Mouse (Mus musculus): ENCODE results near the gene Padi1.

Padi1 gene

GRCm38 (mm10) chr4:140784292-140784945 is 61.2 kb downstream of the Padi1 start:
- no peak for DNase-seq (ENCODE audit: low spot score in 2 of 2)

- no peak for DNase-seq (ENCODE audit: low spot score in 2 of 2)
These were observed 62.8 kb downstream of the Padi1 start for GRCm38 (mm10) chr4:140782821-140783220.

DNA sequence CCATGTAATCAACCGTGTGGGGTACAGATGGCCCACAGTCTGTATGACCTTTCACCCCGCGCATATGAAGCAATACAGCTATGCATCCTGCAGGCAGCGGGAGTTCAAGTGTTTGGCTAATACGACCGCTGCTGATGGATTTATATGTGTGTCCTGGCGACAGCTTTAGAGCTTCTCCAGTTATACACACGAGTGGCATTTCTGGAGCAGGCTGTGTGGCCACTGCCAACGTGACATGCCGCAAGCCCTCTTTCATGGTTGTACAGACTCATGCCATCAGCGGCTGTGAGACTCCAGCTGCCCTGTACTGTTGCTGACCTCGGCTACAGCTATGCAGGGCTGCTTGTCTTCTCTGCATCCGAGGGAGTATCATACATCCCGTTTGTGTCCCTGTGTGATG is 65.1 kb downstream of the Padi1 start:
- DNase-seq (ENCODE audit: low spot score in 2 of 2) = no peak

DNA sequence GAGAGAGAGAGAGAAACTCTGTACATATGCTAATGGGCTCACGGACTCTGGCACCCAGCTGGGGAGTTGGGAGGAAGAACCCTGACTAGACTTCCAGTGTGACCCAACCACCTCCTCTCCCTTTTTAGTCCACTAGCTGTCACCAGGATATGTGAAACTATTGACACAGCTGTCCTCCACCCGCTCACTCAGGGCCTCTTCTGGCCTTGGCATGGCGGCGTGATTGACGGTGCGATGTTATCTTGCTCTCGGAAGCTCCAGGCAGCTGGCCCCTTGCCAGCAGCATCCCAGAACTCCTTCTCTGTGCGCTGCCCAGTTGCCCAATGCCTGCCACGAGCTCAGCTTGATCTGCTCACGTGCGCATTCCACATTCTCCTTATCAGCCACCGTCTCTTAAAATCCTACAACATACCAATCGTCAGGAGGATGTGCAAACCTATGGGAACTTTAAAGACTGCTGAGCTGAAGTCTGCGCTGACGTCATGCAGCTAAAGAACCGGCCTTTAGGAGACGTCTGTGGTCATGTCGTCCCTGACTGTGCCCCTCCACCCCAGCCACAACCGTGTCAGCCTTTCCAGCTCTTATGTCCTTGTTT is 65.7 kb downstream of the Padi1 start:
- no peak for DNase-seq (ENCODE audit: low spot score in 2 of 2)

- DNase-seq (ENCODE audit: low spot score in 2 of 2) = no peak
These were observed 69.0 kb downstream of the Padi1 start for GRCm38 (mm10) chr4:140776623-140777022.

DNA sequence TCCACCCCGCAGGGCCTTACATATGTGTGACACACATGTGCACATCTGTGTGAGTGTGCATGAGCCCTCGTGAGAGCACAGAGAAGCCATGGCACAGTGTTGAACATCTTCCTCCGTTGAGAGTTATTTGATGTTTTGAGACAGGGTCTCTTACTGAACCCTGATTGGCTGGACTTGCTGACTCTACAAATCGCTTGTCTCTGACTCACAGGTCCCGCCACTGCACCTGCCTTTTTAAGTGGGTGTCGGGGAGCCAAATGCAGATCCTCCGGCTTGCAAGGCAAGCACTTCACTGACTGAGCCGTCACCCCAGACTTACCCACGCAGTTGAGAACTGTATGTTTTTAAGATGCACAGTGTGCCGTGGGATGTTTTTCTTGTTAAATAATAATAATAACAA is 69.7 kb downstream of the Padi1 start:
- DNase-seq (ENCODE audit: low spot score in 2 of 2) = no peak

DNA sequence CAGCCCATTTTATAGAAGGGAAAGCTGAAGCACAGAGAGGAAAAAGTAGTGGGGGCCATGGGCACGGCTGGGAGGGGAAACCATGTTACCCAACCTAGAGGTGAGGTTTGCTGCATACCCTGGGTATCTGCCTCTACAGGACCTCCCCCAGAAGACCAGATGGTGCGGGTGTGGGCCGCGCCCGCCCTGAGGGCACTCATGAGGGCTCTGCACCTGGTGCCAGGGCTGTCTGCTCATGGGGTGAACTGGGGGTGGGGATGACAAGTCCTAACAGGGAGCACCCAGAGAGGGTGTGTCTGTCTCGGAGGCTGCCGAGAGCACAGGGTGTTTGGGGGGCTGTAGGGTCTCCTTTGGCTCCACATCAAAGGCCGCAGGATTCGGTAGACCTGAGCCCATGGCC is 70.7 kb downstream of the Padi1 start:
- no peak for DNase-seq (ENCODE audit: low spot score in 2 of 2)

- no peak for DNase-seq (ENCODE audit: low spot score in 2 of 2)
These were observed 71.4 kb downstream of the Padi1 start, which contains the start of gene Padi4 for GRCm38 (mm10) chr4:140774025-140774800. TSS of gene Padi4 (minus strand) at chr4:140774236.

DNA sequence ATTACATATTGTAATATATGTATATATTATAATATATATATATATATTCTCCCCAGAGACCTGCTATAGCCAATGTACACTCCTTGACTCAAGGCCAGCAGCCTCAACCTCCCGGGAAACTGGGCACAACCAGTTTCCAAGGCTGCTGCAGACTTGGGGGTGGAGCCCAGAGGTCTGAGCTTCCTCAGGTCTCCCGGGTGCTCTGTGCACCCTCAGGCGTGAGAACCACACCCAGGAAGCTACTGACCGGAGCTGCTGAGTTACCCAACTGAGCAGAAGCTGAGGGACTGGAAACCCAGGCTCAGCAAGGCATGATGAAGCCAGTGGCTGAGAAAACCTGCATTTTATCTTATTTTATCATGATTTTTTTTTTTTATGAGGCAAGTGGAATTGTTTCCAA is 74.5 kb downstream of the Padi1 start:
- DNase-seq (ENCODE audit: low spot score in 2 of 2) = no peak

DNA sequence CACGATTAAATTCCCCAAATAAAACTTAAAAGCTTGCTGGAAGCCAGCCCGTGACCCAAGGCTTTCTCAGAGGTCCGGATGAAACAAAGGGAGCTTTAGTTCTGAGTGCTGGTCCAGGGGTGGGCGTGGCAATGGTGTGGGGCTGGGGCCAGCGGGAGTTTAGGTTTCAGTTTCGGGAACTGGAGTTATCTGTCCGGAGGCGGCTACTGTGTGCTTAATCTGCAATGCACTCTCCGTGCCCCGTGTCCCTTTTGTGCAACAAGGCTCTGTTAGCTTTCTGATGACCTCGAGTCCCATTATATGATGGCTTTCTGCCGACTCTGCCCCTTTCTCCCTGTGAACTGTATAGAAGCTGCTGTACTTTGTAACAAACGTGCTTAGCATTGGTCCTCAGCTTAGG is 75.1 kb downstream of the Padi1 start:
- no peak for DNase-seq (ENCODE audit: low spot score in 2 of 2)

GRCm38 (mm10) chr4:140768973-140769372 is 76.6 kb downstream of the Padi1 start:
- DNase-seq (ENCODE audit: low spot score in 2 of 2) = no peak

DNA sequence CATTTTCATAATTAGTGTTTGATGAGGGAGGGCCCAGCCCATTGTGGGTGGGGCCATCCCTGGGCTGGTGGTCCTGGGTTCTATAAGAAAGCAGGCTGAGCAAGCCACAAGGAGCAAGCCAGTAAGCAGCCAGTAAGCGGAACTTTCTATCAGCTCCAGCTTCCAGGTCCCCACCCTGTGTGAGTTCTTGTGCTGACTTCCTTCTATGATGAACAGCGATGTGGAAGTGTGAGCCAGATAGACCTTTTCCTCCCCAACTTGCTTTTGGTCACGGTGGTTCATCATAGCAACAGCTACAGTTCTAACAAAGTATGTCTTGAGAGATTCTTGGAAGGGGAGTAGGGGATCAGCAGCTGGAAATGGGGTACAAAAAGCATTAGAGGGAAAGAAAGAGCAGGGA is 79.6 kb downstream of the Padi1 start:
- DNase-seq (ENCODE audit: low spot score in 2 of 2) = no peak

GRCm38 (mm10) chr4:140763158-140763557 is 82.4 kb downstream of the Padi1 start:
- peak in 1 of 2 experiments; percentile 47 for DNase-seq (ENCODE audit: low spot score in 2 of 2)
